Mouse (Mus musculus): ENCODE results near the gene Wdr61. TPM values are rescaled to one million over a fixed set of nuclear protein-coding genes. Genes with fewer than 3 reads are reported as not detected.

Gene Wdr61
- polyA plus RNA-seq (2016; fragmentation: Nextera tagmentation; extraction: Ambion mirVana), result 117 and 128 TPM in 2 replicates

- H3K9me3 ChIP-seq (replicated peaks), result no peaks in the 10 kb centered on the region
- no peaks in the 10 kb centered on the region for H3K27me3 ChIP-seq
- H3K4me1 ChIP-seq, result peaks cover 26% of the 10 kb centered on the region
- peak within 1 kb of the TSS; percentile 78 for H3K4me2 ChIP-seq (replicated peaks)
- peak within 1 kb of the TSS; percentile 26; the same call in 1 of the 2 replicates for H3K27ac ChIP-seq
- H3K9ac ChIP-seq, result peak within 1 kb of the TSS; percentile 73
- no peaks in the 10 kb centered on the region; the same call in 1 of the 2 replicates for H3K36me3 ChIP-seq
- peak within 1 kb of the TSS; percentile 74 for H3K4me3 ChIP-seq
- peak; percentile 92 for ATAC-seq (ENCODE audit: low FRiP score)
- WGBS, result 2% methylated on average over 32 of the region's 32 CpGs
Observed at GRCm38 (mm10) chr9:54733921-54734638, at the start of gene Wdr61. Wdr61 (minus strand) TSS chr9:54734519.

- Histone ChIP-seq H3K9me3 (replicated peaks) (no peaks in the 10 kb centered on the region), H3K27me3 (no peaks in the 10 kb centered on the region), H3K4me2 (replicated peaks) (no peak overlapping the region), H3K27ac (no peak overlapping the region; the same call in 1 of the 2 replicates), H3K36me3 (no peaks in the 10 kb centered on the region), H3K4me1 (0 out of 2 replicates have a peak, but pooled peaks cover 6% of the 10 kb centered on the region), H3K9ac (no peak overlapping the region), H3K4me3 (no peak overlapping the region)
- ATAC-seq (ENCODE audit: low FRiP score), result no peak
- WGBS, result 33% methylated on average over 3 of the region's 3 CpGs
Observed at GRCm38 (mm10) chr9:54784003-54784402, 49.7 kb upstream of the Wdr61 start.

GRCm38 (mm10) chr9:54782504-54782903, 48.2 kb upstream of the Wdr61 start:
- no peaks in the 10 kb centered on the region for H3K36me3 ChIP-seq
- no peak overlapping the region for H3K27ac ChIP-seq
- H3K4me2 ChIP-seq (replicated peaks), result no peak overlapping the region
- no peaks in the 10 kb centered on the region for H3K27me3 ChIP-seq
- H3K9ac ChIP-seq, result no peak overlapping the region
- 0 out of 2 replicates have a peak, but pooled peaks cover 6% of the 10 kb centered on the region for H3K4me1 ChIP-seq
- ATAC-seq (ENCODE audit: low FRiP score), result no peak
- no peaks in the 10 kb centered on the region for H3K9me3 ChIP-seq (replicated peaks)
- WGBS, result 51% methylated on average over 15 of the region's 15 CpGs
- no peak overlapping the region for H3K4me3 ChIP-seq

- Histone ChIP-seq H3K27me3 (no peaks in the 10 kb centered on the region), H3K36me3 (no peaks in the 10 kb centered on the region), H3K27ac (no peak overlapping the region), H3K4me2 (replicated peaks) (no peak overlapping the region), H3K4me1 (0 out of 2 replicates have a peak, but pooled peaks cover 6% of the 10 kb centered on the region), H3K9me3 (replicated peaks) (no peaks in the 10 kb centered on the region), H3K9ac (no peak overlapping the region), H3K4me3 (no peak overlapping the region)
- no peak for ATAC-seq (ENCODE audit: low FRiP score)
- WGBS, result 86% methylated on average over 8 of the region's 8 CpGs
Observed at GRCm38 (mm10) chr9:54779280-54779679, 45.0 kb upstream of the Wdr61 start.

- H3K4me2 ChIP-seq (replicated peaks), result no peak overlapping the region
- no peaks in the 10 kb centered on the region for H3K4me1 ChIP-seq
Observed at GRCm38 (mm10) chr9:54776451-54776982, 42.2 kb upstream of the Wdr61 start.

GRCm38 (mm10) chr9:54770140-54770780, 35.9 kb upstream of the Wdr61 start:
- peaks cover 19% of the 10 kb centered on the region for H3K27me3 ChIP-seq
- peaks cover 28% of the 10 kb centered on the region for H3K4me1 ChIP-seq
- peak overlapping the region; percentile 60; the same call in 1 of the 2 replicates for H3K27ac ChIP-seq
- H3K4me2 ChIP-seq (replicated peaks), result 0 out of 2 replicates have a peak overlapping the region, but pooled peaks have one; percentile 15
- ATAC-seq (ENCODE audit: low FRiP score), result no peak
- H3K9ac ChIP-seq, result no peak overlapping the region; the same call in 1 of the 2 replicates
- 61% methylated on average over 11 of the region's 11 CpGs for WGBS
- no peaks in the 10 kb centered on the region for H3K36me3 ChIP-seq
- H3K9me3 ChIP-seq (replicated peaks), result no peaks in the 10 kb centered on the region
- no peak overlapping the region for H3K4me3 ChIP-seq

More at GRCm38 (mm10) chr9:54776451-54776982, 42.2 kb upstream of the Wdr61 start:
- no peak overlapping the region for H3K27ac ChIP-seq
- ATAC-seq (ENCODE audit: low FRiP score), result no peak
- H3K9ac ChIP-seq, result no peak overlapping the region
- H3K9me3 ChIP-seq (replicated peaks), result no peaks in the 10 kb centered on the region
- H3K27me3 ChIP-seq, result no peaks in the 10 kb centered on the region
- H3K4me3 ChIP-seq, result no peak overlapping the region
- H3K36me3 ChIP-seq, result no peaks in the 10 kb centered on the region
- 91% methylated on average over 13 of the region's 13 CpGs for WGBS

GRCm38 (mm10) chr9:54765336-54766085, 31.2 kb upstream of the Wdr61 start:
- Histone ChIP-seq H3K27ac (no peak overlapping the region), H3K4me2 (replicated peaks) (peak overlapping the region; percentile 81), H3K4me3 (peak overlapping the region; percentile 42), H3K27me3 (peaks cover 52% of the 10 kb centered on the region), H3K36me3 (no peaks in the 10 kb centered on the region), H3K9me3 (replicated peaks) (no peaks in the 10 kb centered on the region), H3K4me1 (peaks cover 37% of the 10 kb centered on the region), H3K9ac (peak overlapping the region; percentile 54)
- under 1% methylated on average over 37 of the region's 41 CpGs for WGBS
- 0 out of 2 replicates have a peak, but pooled peaks have one; percentile 11 for ATAC-seq (ENCODE audit: low FRiP score)

GRCm38 (mm10) chr9:54764561-54765217, 30.4 kb upstream of the Wdr61 start, which contains the start of gene Crabp1:
Crabp1 (plus strand) TSS chr9:54764748.
- Histone ChIP-seq H3K36me3 (no peaks in the 10 kb centered on the region), H3K27ac (no peak within 1 kb of the TSS), H3K4me2 (replicated peaks) (peak within 1 kb of the TSS; percentile 81), H3K27me3 (peaks cover 52% of the 10 kb centered on the region), H3K4me1 (peaks cover 35% of the 10 kb centered on the region), H3K9me3 (replicated peaks) (no peaks in the 10 kb centered on the region), H3K9ac (peak within 1 kb of the TSS; percentile 54), H3K4me3 (peak within 1 kb of the TSS; percentile 42)
- under 1% methylated on average over 45 of the region's 45 CpGs for WGBS
- 0 out of 2 replicates have a peak, but pooled peaks have one; percentile 26 for ATAC-seq (ENCODE audit: low FRiP score)

GRCm38 (mm10) chr9:54764091-54764490, 29.8 kb upstream of the Wdr61 start:
- Histone ChIP-seq H3K4me3 (no peak overlapping the region), H3K4me2 (replicated peaks) (peak overlapping the region; percentile 81), H3K27ac (no peak overlapping the region), H3K27me3 (peaks cover 52% of the 10 kb centered on the region), H3K36me3 (no peaks in the 10 kb centered on the region), H3K9me3 (replicated peaks) (no peaks in the 10 kb centered on the region), H3K9ac (no peak overlapping the region), H3K4me1 (peaks cover 38% of the 10 kb centered on the region)
- no peak for ATAC-seq (ENCODE audit: low FRiP score)
- WGBS, result 15% methylated on average over 12 of the region's 12 CpGs

GRCm38 (mm10) chr9:54759592-54759991, 25.3 kb upstream of the Wdr61 start:
- H3K9ac ChIP-seq, result no peak overlapping the region
- peaks cover 13% of the 10 kb centered on the region for H3K4me1 ChIP-seq
- H3K27ac ChIP-seq, result no peak overlapping the region
- 0 out of 2 replicates have a peak, but pooled peaks cover 4% of the 10 kb centered on the region for H3K9me3 ChIP-seq (replicated peaks)
- no peak overlapping the region for H3K4me3 ChIP-seq
- WGBS, result 5% methylated on average over 6 of the region's 6 CpGs
- H3K36me3 ChIP-seq, result no peaks in the 10 kb centered on the region
- 0 out of 2 replicates have a peak overlapping the region, but pooled peaks have one; percentile 6 for H3K4me2 ChIP-seq (replicated peaks)
- peak; percentile 38; the same call in 1 of the 2 replicates for ATAC-seq (ENCODE audit: low FRiP score)
- H3K27me3 ChIP-seq, result peaks cover 26% of the 10 kb centered on the region

- Histone ChIP-seq H3K9me3 (replicated peaks) (0 out of 2 replicates have a peak, but pooled peaks cover 4% of the 10 kb centered on the region), H3K27ac (peak overlapping the region; percentile 76), H3K4me1 (peaks cover 27% of the 10 kb centered on the region), H3K4me2 (replicated peaks) (peak overlapping the region; percentile 29), H3K27me3 (peaks cover 5% of the 10 kb centered on the region; the same call in 1 of the 2 replicates), H3K36me3 (no peaks in the 10 kb centered on the region), H3K9ac (no peak overlapping the region), H3K4me3 (no peak overlapping the region)
- WGBS, result 22% methylated on average over 11 of the region's 11 CpGs
- ATAC-seq (ENCODE audit: low FRiP score), result peak; percentile 23; the same call in 1 of the 2 replicates
Observed at GRCm38 (mm10) chr9:54752944-54753295, 18.6 kb upstream of the Wdr61 start.

Measured in hindbrain, embryonic 12.5 days (tissue).